Mouse (Mus musculus) lung, adult 2 months (tissue): Measurements from ENCODE around the gene Ufc1.

Source experiments
- CTCF ChIP-seq: fragments of 200-500 bp; IDR thresholded peaks from 2 replicates; pipeline ENCODE4 v1.5.1; 2011; ENCODE audit warnings: mild to moderate bottlenecking, low read length, control low read depth; ENCODE audit not compliant: insufficient read depth
- POLR2A ChIP-seq: fragments of 200-500 bp; IDR thresholded peaks from 2 replicates; pipeline ENCODE4 v1.6.1; 2011; ENCODE audit warnings: low read depth, mild to moderate bottlenecking, control low read depth, low read length, borderline replicate concordance; ENCODE audit errors: extremely low read depth

DNA sequence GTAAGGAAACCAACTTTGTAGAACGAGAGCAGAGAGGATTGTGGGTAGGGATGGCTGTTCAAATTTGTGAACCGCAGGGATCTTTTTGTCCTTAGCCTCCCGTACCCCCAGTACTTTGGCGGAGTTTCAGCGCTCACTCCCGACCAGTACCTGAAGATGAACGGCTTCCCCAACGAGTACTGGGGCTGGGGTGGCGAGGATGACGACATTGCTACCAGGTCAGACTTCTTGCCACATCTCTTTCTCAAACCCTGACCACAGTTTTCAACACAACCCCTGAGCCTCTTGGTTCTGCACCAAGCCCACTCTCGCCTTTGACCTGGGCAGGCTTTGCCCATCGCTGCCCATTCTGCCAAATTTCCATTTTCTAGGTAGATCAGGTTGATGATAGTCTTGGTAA, 20.7 kb downstream of the Ufc1 start:
- no peak for TF ChIP-seq CTCF
- TF ChIP-seq POLR2A = no peak
